In genomic region chr19:32755104-32755791, GRCm38 (mm10) we compare ENCODE assay signal across 8 mouse cellular contexts. TPM values are rescaled to one million over a fixed set of nuclear protein-coding genes. Genes with fewer than 3 reads are reported as not detected.
DNase-seq lines count a peak whose midpoint lies in the region; ATAC-seq and TF ChIP-seq lines count a peak whose summit lies in the region.

No protein-coding gene starts in this region.

- H3K4me3 ChIP-seq in intestine, postnatal 0 days (ENCODE audit: low read depth, low read length), result peak overlapping the region; percentile 96
- peak overlapping the region; percentile 96 for H3K4me3 ChIP-seq in neural tube, embryonic 13.5 days

- no peaks in the 10 kb centered on the region for H3K27me3 ChIP-seq in intestine, postnatal 0 days (replicated peaks; ENCODE audit: control insufficient read depth, insufficient read depth, low read length)
- no peaks in the 10 kb centered on the region for H3K27me3 ChIP-seq in neural tube, embryonic 13.5 days

- H3K4me2 ChIP-seq in intestine, postnatal 0 days (replicated peaks; ENCODE audit: low read depth), result peak overlapping the region; percentile 90
- peak overlapping the region; percentile 94 for H3K4me2 ChIP-seq in neural tube, embryonic 13.5 days

- no peak for TF ChIP-seq CTCF in intestine, postnatal 0 days (IDR thresholded peaks at IDR 0.05; ENCODE audit: low read depth)

- 8% methylated on average over 12 of the region's 12 CpGs for WGBS in intestine, postnatal 0 days
- 3% methylated on average over 12 of the region's 12 CpGs for WGBS in neural tube, embryonic 13.5 days

- no peaks in the 10 kb centered on the region for H3K9me3 ChIP-seq in intestine, postnatal 0 days (ENCODE audit: control insufficient read depth)
- H3K9me3 ChIP-seq in neural tube, embryonic 13.5 days, result no peaks in the 10 kb centered on the region

- ATAC-seq in intestine, postnatal 0 days, result no peak
- no peak for ATAC-seq in neural tube, embryonic 13.5 days (ENCODE audit: low read depth)

- DNase-seq in cerebellum, adult 11 months, result peak; percentile 25
- DNase-seq in cerebellum, adult 9-10 months, result no peak
- DNase-seq in thymus, postnatal 0 days (ENCODE audit: low spot score), result peak; percentile 21
- DNase-seq in thymus, adult 18-20 months, result no peak
- no peak for DNase-seq in left cerebral cortex, postnatal 4 days
- DNase-seq in layer of hippocampus, adult 9-10 months (ENCODE audit: low spot score), result no peak

- no peaks in the 10 kb centered on the region for H3K4me1 ChIP-seq in intestine, postnatal 0 days (replicated peaks; ENCODE audit: control insufficient read depth, insufficient read depth, low read length)
- peaks cover 27% of the 10 kb centered on the region for H3K4me1 ChIP-seq in neural tube, embryonic 13.5 days (replicated peaks)

- H3K27ac ChIP-seq in intestine, postnatal 0 days (ENCODE audit: low read depth, low read length), result peak overlapping the region; percentile 99
- H3K27ac ChIP-seq in neural tube, embryonic 13.5 days (replicated peaks), result peak overlapping the region; percentile 99

- H3K36me3 ChIP-seq in intestine, postnatal 0 days (ENCODE audit: control insufficient read depth, insufficient read depth), result no peaks in the 10 kb centered on the region
- no peaks in the 10 kb centered on the region for H3K36me3 ChIP-seq in neural tube, embryonic 13.5 days

- intact Hi-C loops in left cerebral cortex, postnatal 4 days (cut with DNase I), result loop anchor here (5.0 kb wide), 1 partner anchor 38 kb away; no protein-coding TSS in a partner anchor

- H3K9ac ChIP-seq in intestine, postnatal 0 days (ENCODE audit: low read depth, low read length), result peak overlapping the region; percentile 77
- peak overlapping the region; percentile 93 for H3K9ac ChIP-seq in neural tube, embryonic 13.5 days

RNA-seq across cellular contexts. Expression of gene Pten, which starts 2.0 kb away (rescaled TPM):
- polyA plus RNA-seq in thymus, postnatal 0 days (2015; fragmentation: Nextera tagmentation; extraction: Ambion mirVana), result 17.7 and 22.9 TPM in 2 replicates
- polyA plus RNA-seq in intestine, postnatal 0 days (2015; fragmentation: Nextera tagmentation; extraction: Ambion mirVana), result 13.2 and 16.1 TPM in 2 replicates
- 10.0 and 11.5 TPM in 2 replicates for polyA plus RNA-seq in neural tube, embryonic 13.5 days (2015; fragmentation: Nextera tagmentation; extraction: Ambion mirVana)
- total RNA-seq in left cerebral cortex, postnatal 4 days (2021), result 100 to 1,000 TPM; 144 to 149 TPM

RNA-seq across cellular contexts. Expression of gene Atad1, which starts 15.7 kb away (rescaled TPM):
- 76.7 and 77.8 TPM in 2 replicates for polyA plus RNA-seq in thymus, postnatal 0 days (2015; fragmentation: Nextera tagmentation; extraction: Ambion mirVana)
- 48.5 and 49.6 TPM in 2 replicates for polyA plus RNA-seq in intestine, postnatal 0 days (2015; fragmentation: Nextera tagmentation; extraction: Ambion mirVana)
- 113 and 117 TPM in 2 replicates for polyA plus RNA-seq in neural tube, embryonic 13.5 days (2015; fragmentation: Nextera tagmentation; extraction: Ambion mirVana)
- total RNA-seq in left cerebral cortex, postnatal 4 days (2021), result 100 to 1,000 TPM; 101 to 104 TPM

Comparison
In these comparisons a context has a peak if more than half of its experiments do, and no peak if none do; other contexts are left out.
1. DNase-seq: peak in cerebellum, adult 11 months (single experiment) and thymus, postnatal 0 days (single experiment); none in cerebellum, adult 9-10 months (single experiment), thymus, adult 18-20 months (0 of 2), left cerebral cortex, postnatal 4 days (single experiment) and layer of hippocampus, adult 9-10 months (single experiment).